Mouse (Mus musculus): ENCODE data around the gene Slc35f4.
"Not testable (repeated sequence)": the region's sequence is repeated elsewhere in the genome, so short reads cannot be mapped to it uniquely, and the experiment has no call there.

The Slc35f4 gene

DNA sequence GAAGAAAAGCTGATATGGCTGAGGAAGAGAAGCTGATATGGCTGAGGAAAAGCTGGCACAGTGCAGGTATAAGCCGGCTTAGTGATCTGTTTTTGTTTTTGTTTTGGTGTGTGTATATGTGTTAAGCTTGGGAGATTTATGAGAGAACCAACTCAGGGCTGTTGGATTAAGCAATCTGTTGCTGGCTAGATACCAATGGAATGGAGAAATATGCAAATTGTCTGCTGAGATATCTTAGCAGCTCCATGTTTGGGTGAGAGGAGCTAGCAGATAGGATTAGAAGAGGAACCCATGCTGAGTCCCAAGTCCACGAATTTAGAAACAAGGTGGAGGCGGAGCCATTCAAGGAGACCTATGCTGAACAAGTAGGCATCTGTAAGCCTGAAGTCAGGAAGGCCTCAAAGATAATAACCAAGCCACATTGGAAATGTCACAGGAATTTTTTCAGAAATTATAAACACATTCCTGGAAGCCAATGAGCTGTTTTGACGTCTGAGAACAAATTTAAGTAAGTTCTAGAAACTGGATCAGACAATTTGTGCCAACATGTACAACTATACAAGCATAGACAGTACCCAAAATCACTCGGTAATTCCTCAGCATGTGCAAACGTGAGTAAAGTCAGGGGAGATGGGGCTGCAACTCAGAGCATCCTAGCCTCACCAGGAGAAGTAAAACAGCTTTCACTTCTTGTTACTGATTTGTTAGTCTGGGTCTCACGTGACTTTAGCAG, 177.5 kb downstream of the Slc35f4 start:
- DNase-seq = no peak

DNA sequence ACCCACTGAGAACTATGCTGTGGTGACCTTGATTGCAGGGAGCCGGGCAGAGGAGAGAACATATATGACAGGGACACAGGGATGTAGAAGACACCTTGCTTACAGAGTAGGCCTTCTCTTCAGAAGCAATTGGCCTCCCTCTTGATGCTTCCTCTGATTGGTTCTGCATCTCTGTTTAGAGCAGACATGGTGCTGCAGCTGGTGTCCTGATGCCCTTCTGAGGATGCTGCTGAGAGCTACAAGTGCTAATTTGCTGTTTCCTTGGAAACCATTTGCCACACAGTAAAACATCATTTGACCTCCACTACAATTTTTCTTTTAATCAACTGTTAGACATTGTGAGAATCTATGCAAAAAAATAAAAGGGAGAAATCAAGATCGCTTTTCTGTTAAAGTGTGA, 180.0 kb downstream of the Slc35f4 start:
- DNase-seq = no peak

DNA sequence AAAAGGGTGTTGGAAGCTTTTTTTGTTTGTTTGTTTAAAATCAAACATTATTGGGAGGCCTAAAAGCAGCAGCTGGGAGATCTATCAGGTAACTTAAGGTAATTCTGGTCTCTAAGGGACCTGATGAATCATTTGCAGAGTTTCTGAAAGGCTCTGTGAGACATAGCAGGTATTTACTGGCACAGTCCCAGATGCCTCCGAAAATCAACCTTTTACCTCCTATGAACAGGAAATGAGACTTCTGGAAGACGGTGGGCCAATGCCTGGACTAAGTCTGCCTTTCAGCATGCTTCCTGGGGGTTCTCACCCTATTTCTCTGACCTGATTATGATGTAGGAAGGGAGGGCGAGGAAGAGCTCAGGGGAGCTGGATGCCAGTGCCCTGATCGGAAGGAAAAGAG, 188.8 kb downstream of the Slc35f4 start:
- DNase-seq = no peak

DNA sequence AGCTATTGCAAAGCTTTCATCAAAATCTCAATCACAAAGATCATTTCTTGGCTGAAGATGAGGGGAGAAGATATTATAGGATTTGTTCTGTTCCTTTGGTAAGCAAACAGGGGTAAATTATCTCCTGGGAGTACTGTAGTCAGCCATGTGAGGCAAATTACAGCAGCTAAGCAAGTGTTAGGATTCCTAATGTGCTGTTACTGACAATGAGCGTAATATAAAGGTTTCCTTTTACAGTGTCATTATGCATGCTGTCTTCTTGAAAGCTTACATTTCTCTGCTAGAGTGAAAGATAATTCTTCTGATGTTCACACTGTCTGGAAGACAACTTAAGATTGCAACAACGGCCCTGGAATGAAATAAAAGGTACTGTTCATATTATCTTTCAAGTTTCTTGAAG, 192.0 kb downstream of the Slc35f4 start:
- DNase-seq = no peak

DNA sequence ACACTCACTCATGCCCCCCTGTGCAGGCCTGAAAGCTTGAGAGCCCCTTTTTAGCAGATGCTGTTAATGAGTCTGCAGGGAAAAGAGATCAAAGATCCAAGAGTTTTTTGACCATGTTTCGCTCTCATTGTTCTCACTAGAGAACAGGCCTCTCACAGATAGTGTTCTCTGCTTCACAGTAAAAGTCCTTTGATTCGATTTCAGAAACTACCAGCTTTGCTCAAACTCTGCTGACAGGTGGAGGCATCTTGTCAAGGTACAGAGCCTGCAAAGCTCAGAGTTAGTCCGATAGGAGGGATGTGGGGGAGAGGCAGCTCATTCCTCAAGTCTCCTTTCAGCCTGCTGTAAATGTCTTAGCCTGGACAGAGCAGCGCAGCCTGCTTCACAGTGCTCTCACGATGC, 209.4 kb downstream of the Slc35f4 start:
- no peak for DNase-seq

DNA sequence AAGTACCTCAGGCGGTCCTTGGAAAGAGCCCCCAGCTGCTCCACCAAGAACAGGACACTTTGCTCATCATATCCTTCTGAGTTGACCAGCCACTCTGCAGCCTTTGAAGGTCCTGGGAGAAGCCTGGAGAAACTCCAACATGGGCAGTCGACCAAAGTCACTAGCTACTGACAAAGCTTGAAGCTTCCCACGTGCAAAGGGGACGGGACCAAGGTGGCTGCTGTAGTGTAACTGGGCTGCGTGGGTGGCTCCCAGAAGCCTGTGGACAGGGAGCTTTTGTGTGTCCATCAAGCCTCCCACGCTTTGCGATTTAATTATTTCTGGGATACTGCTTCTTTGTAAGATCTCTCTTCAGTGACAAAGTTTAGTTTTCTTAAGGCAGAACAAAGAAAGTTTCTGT, 211.9 kb downstream of the Slc35f4 start:
- peak in 1 of 2 experiments; percentile 39 for DNase-seq

DNA sequence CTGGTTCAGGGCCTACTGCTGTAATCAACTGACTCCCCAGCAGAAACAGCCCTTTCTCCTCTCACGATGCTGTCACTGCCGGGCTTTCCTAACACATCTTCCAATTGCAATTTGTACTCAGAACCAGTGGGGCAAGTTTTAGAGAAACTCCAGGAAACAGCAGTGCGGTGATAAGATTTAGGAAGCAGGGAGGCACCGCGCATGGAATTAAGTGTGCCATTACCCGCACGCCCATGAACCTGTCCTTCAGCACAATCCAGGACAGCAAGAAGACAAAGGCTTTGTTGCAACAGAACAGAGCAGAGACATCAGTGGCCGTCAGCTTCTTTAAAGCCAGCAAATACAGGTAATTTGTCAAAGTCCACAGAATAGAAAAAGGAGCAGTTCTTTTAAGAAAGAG, 212.5 kb downstream of the Slc35f4 start:
- DNase-seq = no peak

DNA sequence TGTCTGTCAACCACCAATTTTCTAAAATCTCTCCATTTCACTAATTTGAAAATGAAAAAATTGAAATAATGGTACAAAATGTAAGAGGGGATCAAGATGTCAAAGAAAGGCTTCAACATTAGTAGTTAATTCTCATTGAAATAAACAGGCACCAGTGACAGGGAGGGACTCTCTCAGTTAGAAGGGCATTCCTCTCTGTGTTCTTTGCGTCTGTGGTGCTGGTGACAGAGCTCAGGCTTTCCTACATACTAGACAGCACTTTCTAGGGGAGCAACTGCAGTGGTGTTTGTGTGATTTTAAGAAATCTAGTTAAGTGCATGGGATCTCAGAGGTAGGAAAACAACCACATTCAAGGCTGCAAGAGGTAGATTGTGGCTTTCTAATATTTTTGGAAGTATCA, 214.3 kb downstream of the Slc35f4 start:
- no peak for DNase-seq

DNA sequence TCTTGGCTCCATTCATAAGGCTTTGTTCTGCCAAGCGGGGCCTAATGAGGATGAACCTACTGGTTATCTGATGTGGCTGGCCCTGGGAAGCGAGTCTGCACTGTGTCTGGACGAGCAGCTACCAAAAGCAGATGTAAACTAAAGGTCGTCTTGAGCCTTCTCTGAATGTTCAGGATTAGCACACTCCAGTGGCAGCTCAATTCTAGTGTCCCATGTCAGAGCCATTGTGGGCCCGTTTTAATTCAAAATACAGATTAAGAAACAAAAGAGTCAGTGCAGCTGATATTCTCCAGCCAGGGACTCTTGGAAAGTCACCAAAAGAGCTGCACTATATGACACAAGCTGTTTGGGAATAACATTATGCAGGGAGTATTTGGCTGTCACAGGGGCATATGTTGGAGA, 214.8 kb downstream of the Slc35f4 start:
- DNase-seq = no peak

DNA sequence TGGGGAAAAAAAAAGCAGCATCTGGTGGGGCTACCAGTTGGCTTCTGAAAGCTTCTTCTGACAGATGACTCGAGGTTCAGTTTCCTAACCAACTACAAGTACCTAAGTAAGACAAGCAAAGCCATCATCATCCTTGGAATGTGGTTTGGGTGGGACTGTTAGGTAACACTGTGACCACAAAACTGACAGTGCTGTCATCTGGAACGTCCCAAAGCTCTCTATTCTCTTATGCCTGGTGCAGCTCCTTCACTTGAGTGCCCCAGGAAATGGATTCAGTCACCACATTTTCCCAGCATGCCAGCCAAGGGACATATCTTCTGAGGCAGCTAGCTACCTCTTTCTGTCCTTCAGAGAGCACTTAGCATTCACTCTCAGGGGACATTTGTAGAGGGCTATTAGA, 216.2 kb downstream of the Slc35f4 start:
- DNase-seq = no peak

DNA sequence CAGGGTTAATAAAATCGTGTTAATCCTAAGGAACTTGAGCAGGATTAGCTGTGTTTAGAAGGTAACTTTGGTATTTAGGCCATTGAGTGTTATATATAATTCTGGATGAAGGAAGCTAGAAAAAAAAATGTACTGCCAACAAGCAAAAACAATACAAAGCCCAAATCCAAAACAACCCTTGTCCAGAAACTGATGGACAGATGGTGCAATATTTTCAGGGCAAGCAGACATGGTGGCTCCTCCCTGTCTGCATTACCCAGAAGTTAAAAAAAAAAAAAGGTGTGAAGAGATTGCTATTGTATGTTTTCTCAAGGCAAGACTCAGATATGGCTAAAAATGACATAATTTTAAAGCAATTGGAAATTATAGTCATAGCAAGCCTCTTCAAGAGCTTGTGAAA, 217.3 kb downstream of the Slc35f4 start:
- DNase-seq = peak in 1 of 2 experiments; percentile 27

DNA sequence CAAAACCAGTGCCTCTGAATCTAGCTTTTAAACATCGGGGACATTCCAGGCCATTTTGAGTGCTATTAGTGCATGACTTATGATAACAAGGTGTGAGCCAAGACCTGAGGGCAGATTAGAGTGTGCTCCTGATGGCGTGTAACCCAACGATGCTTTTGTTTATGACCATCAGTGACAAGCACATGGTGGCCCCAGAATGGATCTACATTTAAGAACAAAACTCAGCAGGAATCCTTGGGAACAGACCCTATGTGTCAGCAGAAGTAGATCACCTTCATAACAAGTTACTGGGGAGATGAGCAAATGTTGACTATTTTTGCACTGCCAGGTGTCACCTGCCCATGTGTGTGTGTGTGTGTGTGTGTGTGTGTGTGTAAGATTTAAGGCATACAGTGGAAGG, 218.0 kb downstream of the Slc35f4 start:
- DNase-seq = peak; percentile 29 to 48

DNA sequence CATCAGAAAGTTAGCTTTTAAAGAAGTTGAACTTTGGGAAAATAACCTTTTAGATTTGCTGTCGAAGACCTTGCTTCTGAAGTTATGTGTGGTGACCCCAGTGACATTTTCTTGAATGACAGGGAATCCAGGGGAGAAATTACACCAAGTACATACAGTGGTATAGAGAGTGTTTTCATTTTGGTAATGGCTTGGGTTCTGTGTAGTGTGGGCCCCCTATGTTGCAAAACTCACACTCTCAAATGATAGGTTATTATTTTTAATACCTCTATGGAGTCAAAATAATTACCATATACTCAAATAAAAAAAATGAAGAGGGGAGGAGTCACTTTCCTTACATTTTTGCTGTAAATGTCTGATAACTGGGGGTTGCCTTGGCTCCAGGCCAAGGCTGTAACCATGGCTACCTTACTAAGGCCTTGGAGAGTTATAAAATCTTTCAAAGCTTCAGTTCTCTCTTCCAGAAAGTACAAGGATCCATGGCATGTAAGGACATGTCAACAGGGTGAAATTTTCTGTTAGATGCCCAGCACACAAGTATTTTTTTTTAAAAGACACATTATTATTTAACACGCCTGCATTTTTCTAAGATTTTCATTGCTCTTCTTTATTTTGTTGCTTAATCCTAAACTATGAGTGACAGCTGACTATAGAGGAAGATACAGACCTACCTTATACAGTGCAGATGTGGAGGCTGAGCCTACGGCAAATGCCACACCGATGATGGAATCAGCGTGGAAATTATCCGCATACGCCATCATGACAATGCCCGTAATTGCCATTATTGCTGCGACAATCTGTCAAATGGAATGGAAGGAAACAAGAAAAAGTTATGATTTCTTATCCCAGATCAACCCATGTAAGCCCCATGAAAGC, 220.1 kb downstream of the Slc35f4 start:
- no peak for DNase-seq

DNA sequence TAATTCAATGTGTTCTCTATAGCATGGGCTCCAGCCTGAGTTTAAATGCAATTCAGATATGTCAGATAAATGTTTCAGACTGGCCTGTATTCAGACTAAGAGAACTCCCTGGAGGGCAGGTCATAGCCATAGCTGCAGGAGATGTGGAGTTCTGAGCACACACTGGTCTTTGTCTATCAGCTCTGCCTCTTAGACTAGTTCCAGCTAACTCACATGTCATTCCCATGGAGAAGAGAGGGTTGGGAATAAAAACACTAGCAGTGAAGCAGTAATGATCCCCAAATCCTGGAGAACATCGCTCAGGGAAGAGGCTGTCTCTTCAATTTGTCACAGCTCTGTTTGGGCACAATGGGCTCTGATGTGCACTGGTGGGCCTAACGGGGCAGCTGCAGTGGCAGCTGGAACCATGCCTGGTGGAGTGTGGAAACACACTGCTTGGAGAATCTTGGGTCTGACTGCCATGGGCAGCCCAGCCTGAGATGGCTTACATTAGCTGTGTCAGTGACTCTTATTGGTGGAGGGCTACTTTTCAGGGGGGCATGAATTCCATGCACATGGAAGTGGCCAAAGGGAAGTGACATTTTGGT, 223.5 kb downstream of the Slc35f4 start:
- DNase-seq = peak; percentile 42 to 64

DNA sequence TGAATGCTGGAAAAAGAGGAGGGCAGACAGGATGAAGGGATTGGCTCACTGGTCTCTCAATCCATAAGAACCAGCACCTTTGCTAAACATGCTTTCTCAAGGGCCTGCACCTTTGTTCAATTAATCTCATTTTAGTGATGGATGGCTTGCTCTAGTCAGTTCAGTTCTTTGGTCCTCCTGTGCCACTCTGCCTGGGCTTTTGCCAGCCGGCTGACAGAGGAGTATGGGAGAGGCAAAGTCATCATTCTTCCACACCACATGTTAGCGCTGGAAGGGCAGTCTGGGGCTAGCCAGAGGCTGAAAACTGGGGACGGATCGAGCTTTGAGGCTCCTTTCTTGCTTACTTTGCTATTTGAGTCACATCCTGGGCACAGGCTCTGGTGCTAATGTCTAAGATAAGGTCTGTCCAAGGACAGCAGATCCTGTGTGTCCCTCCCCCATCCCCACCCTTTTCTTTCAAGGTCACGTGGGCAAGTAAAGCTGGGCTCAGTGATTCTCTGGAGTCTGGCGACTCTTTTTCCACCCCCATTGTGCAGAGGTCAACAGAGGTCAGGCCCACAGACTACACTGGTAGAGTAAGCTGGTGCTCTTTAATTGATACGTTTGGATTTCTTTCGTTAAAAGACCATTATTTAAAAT, 224.7 kb downstream of the Slc35f4 start:
- peak in 1 of 2 experiments; percentile 12 for DNase-seq

DNA sequence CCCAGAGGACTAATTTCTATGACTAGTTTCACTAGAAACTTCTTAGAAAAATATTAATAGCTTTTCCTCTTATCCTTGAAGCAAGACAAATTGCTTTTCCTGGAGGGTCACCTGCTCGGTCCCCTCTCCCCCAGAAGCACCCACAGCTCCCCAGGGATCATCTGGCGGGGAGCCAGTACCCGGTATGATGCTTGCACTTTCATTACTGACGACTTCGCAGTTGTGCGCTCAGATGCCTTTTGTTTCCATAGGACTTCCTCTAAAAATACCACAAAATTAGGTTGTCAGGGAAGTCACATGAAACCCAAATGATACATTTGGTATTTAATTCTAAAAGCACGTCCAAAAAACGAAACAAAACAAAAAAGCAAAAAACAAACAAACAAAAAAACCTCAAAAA, 225.5 kb downstream of the Slc35f4 start:
- DNase-seq = peak in 1 of 2 experiments; percentile 29

DNA sequence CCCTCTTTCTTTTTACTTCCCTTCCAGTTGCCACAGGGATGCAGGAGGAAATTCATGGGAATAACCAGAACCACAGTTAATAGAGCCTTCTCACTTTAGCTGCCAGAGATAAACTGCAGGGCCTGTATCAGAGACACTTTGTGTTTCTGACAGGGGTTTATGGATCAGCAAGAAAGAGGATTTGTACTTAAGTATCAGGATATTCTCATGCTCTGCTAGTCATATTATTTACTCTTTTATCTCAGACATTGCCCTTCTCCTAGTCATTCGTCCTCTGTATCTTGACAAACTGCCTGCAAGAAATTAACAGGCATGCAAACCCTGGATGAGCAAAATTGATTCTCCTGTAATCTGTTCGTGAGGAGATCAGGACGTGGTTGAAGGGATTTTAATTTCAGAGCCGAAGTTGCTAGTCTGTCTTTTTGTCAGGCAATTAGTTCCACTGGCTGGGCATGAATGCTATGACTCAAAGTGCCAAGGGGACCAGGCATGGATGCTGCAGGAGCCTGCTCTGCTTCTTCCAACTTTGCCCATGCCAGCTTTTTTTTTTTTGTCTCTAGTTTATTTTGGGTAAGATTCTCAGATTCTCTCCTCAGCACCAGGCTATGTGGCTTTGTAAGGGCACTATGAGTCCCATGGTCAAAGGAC, 231.9 kb downstream of the Slc35f4 start:
- peak; percentile 25 to 45 for DNase-seq

DNA sequence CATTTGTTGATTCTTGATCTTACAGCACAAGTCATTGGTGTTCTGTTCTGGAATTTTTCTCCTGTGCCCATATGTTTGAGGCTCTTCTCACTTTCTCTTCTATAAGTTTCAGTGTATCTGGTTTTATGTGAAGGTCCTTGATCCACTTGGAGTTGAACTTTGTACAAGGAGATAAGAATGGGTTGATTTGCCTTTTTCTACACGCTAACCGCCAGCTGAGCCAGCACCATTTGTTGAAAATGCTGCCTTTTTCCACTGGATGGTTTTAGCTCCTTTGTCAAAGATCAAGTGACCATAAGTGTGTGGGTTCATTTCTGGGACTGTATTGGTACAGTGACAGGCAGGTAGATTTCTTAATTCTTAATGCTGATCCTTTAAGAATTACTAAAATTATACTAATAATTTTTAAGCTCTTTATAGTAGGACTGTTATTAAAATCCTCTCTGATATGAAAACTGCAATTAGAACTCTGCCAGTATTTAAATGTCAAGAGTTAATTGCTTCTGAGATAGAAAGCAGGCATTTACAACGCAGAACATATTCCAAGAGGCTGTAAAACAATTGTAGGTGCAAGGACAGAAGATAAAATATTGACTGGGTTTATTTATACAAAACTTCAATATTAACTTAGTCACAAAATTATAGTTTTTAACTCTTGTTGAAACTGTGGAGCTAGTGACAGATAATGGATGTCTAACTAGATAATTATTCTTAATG, 235.7 kb downstream of the Slc35f4 start:
- no peak for DNase-seq

DNA sequence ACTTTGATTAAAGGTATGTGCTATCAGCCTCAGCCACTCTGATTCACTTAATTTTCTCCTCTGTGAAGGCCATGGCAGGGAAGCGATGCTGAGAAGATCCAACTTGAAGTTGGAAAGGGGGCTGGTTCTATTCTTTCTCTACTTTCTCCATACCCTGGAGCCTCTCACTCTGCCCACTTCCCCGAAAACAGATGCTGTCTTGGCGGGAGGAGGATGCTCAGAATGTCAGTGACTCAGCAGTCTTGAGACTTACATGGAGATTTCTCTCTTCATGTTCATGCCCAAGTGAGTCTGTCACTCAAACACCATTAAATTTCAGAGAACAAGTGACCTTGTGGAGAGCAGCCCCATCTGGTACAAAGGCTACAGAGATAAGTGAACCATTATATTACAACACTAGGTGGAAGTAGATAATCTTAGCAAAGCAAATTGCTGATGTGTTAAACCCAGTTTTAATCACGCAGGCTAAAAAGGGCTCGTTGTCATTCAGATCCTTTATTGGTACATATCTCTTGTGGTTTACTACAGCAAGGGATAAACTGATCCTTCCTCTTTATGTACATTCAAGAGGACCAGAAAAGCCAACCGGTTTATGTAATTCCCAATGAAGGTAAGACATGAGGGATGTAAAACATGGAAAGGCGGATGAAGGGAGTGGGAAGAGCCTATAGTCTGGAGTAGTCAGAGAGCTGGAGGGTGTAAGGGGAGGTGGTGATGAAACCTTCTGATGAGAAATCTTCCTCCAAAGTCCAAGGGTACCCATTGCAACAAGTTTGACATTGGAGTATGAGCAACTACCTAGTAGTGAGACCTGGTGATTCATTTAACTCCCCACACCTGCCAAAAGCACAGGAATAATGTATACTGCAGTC, 241.8 kb downstream of the Slc35f4 start:
- no peak for DNase-seq

DNA sequence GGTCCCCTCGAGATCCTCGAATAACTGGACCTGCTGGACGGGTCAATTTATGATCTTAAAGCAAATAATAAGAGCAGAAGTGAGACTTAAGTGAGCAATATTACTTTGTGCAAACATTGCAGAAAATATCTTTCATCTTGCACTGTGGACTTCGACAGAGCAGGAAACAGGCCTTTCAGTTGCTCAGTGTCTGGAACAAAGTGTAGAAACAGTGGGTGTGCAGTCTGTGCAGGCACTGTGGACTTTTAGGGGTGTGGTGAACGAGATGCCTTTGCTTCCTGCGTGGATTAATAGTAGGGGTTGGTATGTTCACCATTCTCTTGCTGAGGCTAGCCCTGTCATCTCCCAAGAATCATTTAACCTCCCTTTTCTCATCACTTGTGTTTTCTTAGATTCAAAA, 247.0 kb downstream of the Slc35f4 start:
- DNase-seq = no peak

DNA sequence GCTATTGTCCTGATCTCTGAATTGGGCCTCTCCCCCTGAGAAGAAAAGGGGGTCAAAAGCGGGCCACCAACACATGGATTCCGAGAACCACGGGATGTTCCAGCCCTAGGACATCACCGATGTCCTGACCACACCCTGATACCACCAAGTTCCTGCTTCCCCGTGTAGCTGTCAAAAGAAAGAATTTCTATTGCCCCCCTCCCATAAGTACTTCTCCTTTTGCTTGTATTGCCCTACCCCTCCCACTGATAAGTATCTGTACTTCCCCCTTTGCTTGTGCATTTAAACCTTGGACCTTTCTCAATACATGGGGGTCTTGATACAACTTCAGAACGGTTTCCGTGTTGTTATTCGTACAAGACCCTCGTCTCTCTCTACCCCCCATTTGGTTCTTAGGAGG, 247.4 kb downstream of the Slc35f4 start:
- not testable (repeated sequence) for DNase-seq

Data from cerebellum, postnatal 14 days (tissue).